Mouse (Mus musculus) intestine, embryonic 15.5 days (tissue): ENCODE measurements around the gene Pnpla8. TPM values are rescaled to one million over a fixed set of nuclear protein-coding genes. Genes with fewer than 3 reads are reported as not detected.

Experiments
- ATAC-seq: fragments of 200-750 bp; cut with Nextera tagmentation; 2 replicates; pipeline ENCODE4 v1.8.0; 2017; ENCODE audit warnings: moderate TSS enrichment, moderate library complexity
- H3K27ac ChIP-seq: fragments of 300-500 bp; sonication (generic); 2 replicates; pipeline ENCODE4 v1.5.1; 2015; ENCODE audit warnings: mild to moderate bottlenecking, inconsistent platforms
- H3K27me3 ChIP-seq: fragments of 300-500 bp; sonication (generic); replicated peaks from 2 replicates; pipeline ENCODE4 v1.6.1; 2015; ENCODE audit warnings: inconsistent platforms
- H3K36me3 ChIP-seq: fragments of 300-500 bp; sonication (generic); 2 replicates; pipeline ENCODE4 v1.6.1; 2015; ENCODE audit warnings: inconsistent platforms
- H3K4me1 ChIP-seq: fragments of 300-500 bp; sonication (generic); replicated peaks from 2 replicates; pipeline ENCODE4 v1.6.1; 2015; ENCODE audit warnings: inconsistent platforms
- H3K4me2 ChIP-seq: fragments of 300-500 bp; sonication (generic); replicated peaks from 2 replicates; pipeline ENCODE4 v1.6.1; 2015; ENCODE audit warnings: mild to moderate bottlenecking, inconsistent platforms
- H3K4me3 ChIP-seq: fragments of 300-500 bp; sonication (generic); replicated peaks from 2 replicates; pipeline ENCODE4 v1.5.1; 2015; ENCODE audit warnings: inconsistent platforms
- H3K9ac ChIP-seq: fragments of 300-500 bp; sonication (generic); 2 replicates; pipeline ENCODE4 v1.6.1; 2015; ENCODE audit warnings: inconsistent platforms
- H3K9me3 ChIP-seq: fragments of 300-500 bp; sonication (generic); 2 replicates; pipeline ENCODE4 v1.6.1; 2016; ENCODE audit warnings: inconsistent platforms
- WGBS: fragments of 180-500 bp; shearing (Covaris S2); methylation state at CpG from one replicate; pipeline ENCODE4 v1.1.7; 2015; 5-methylcytosine and 5-hydroxymethylcytosine counted together
- polyA plus RNA-seq: library from polyadenylated mRNA; unstranded; fragments of >200 nt; fragmentation: Nextera tagmentation; extraction: Ambion mirVana; gene quantifications from 2 replicates; pipeline ENCODE4 v1.2.1, GENCODE M21; 2015

The Pnpla8 gene
- polyA plus RNA-seq, 1 experiment from 2014 or later: 57.5 TPM

DNA sequence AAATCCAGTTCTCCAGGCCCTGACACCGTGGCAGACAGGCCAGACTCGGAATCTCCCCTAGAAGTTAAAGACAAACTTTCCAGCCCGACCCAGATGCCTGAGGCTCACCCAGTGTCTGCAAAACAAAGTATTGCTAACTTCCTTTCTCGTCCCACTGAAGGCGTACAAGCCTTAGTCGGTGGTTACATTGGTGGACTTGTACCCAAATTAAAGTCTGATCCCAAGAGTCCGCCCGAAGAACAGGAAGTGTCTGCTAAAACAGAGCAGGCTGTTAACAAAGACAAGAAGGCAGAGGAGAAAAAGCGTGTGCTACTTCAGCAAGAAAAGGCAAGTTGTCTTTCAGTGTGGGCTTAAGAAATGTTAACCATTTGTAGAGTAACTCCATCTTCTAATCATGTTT lies 62.2 kb downstream of the Pnpla8 start:
- 50% methylated on average over 9 of the region's 9 CpGs for WGBS
- ATAC-seq: no peak
- Histone ChIP-seq H3K4me3 (no peak overlapping the region), H3K27me3 (no peaks in the 10 kb centered on the region), H3K36me3 (no peaks in the 10 kb centered on the region), H3K9ac (no peak overlapping the region), H3K4me2 (no peak overlapping the region), H3K4me1 (no peaks in the 10 kb centered on the region), H3K9me3 (no peaks in the 10 kb centered on the region), H3K27ac (no peak overlapping the region)

- no peak for ATAC-seq
- Histone ChIP-seq H3K4me3 (no peak overlapping the region), H3K27ac (no peak overlapping the region), H3K36me3 (peaks cover 3% of the 10 kb centered on the region; the same call in 1 of the 2 replicates), H3K4me1 (no peaks in the 10 kb centered on the region), H3K27me3 (no peaks in the 10 kb centered on the region), H3K4me2 (no peak overlapping the region), H3K9me3 (no peaks in the 10 kb centered on the region), H3K9ac (no peak overlapping the region)
- WGBS: 89% methylated on average over 8 of the region's 8 CpGs
These were observed 65.8 kb downstream of the Pnpla8 start for GRCm38 (mm10) chr12:44286992-44287391.

DNA sequence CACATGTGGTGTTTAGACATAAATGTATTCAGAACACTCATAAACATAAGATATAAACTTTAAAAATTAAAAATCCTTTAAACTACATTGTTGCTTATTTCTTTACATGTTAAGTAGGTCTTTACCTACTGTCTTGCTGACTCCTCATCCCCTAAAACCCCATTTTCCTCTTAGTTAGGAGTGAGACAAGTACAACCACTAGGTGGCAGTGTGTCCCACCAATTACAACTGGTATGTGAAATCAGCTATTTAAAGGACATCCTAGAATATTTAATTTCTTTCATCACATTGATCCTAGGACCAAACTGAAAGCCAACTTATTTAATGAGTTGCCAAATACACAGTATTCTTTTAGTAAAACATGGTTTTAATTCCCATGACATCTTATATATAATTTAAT lies 71.1 kb downstream of the Pnpla8 start:
- no peaks in the 10 kb centered on the region for H3K9me3 ChIP-seq
- H3K4me1 ChIP-seq: no peaks in the 10 kb centered on the region
- ATAC-seq: 0 out of 2 replicates have a peak, but pooled peaks have one; percentile 51
- peaks cover 3% of the 10 kb centered on the region; the same call in 1 of the 2 replicates for H3K36me3 ChIP-seq
- no peak overlapping the region for H3K9ac ChIP-seq
- H3K4me3 ChIP-seq: no peak overlapping the region
- H3K27ac ChIP-seq: no peak overlapping the region
- H3K4me2 ChIP-seq: no peak overlapping the region
- H3K27me3 ChIP-seq: no peaks in the 10 kb centered on the region

- Histone ChIP-seq H3K27me3 (no peaks in the 10 kb centered on the region), H3K36me3 (no peaks in the 10 kb centered on the region), H3K9me3 (no peaks in the 10 kb centered on the region), H3K4me3 (no peak overlapping the region), H3K4me1 (no peaks in the 10 kb centered on the region), H3K4me2 (no peak overlapping the region), H3K9ac (no peak overlapping the region), H3K27ac (no peak overlapping the region)
- ATAC-seq: no peak
These were observed 79.6 kb downstream of the Pnpla8 start for GRCm38 (mm10) chr12:44300793-44301192.

DNA sequence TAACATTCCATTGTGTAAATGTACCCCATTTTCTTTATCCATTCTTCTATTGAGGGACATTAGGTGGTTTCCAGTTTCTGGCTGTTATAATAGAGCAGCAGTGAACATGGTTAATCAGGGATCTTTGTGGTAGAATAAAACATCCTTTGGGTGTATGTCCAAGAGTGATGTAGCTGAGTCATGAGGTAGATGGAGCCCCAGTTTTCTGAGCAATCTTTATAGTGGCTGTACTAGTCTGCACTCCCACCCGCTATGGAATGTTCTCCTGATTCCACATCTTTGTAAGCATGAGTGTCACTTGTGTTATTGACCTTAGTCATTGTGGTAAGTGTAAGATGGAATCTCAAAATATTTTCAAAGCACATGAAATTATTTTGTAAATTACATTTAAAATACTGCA lies 82.8 kb downstream of the Pnpla8 start:
- H3K4me3 ChIP-seq: no peak overlapping the region
- H3K4me2 ChIP-seq: no peak overlapping the region
- no peak overlapping the region for H3K27ac ChIP-seq
- no peaks in the 10 kb centered on the region for H3K27me3 ChIP-seq
- no peak overlapping the region for H3K9ac ChIP-seq
- no peaks in the 10 kb centered on the region for H3K4me1 ChIP-seq
- H3K9me3 ChIP-seq: no peaks in the 10 kb centered on the region
- no peaks in the 10 kb centered on the region for H3K36me3 ChIP-seq
- WGBS: 100% methylated on average over 1 of the region's 1 CpGs
- no peak for ATAC-seq

DNA sequence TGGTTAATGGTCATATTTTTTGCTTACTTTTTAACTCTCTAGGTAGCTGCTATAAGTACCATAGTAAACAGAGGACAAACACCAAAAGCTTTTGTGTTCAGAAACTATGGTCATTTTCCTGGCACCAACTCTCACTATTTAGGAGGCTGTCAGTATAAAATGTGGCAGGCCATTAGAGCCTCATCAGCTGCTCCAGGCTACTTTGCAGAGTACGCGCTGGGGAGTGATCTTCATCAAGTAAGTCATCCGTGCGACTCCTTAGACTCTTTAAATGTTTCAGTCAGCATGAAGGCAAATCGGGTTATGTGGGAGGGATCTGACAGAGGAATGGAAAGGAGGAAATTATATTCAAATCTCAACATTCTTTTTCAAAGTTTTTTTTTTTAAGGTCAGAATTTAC lies 83.7 kb downstream of the Pnpla8 start:
- Histone ChIP-seq H3K9me3 (no peaks in the 10 kb centered on the region), H3K27ac (no peak overlapping the region), H3K9ac (no peak overlapping the region), H3K4me1 (no peaks in the 10 kb centered on the region), H3K27me3 (no peaks in the 10 kb centered on the region), H3K4me2 (no peak overlapping the region), H3K4me3 (no peak overlapping the region), H3K36me3 (no peaks in the 10 kb centered on the region)
- ATAC-seq: no peak
- WGBS: 72% methylated on average over 5 of the region's 5 CpGs

GRCm38 (mm10) chr12:44308221-44308620 lies 87.1 kb downstream of the Pnpla8 start:
- no peaks in the 10 kb centered on the region for H3K4me1 ChIP-seq
- no peak overlapping the region for H3K4me3 ChIP-seq
- no peak for ATAC-seq
- no peak overlapping the region for H3K27ac ChIP-seq
- no peak overlapping the region for H3K9ac ChIP-seq
- H3K4me2 ChIP-seq: no peak overlapping the region
- no peaks in the 10 kb centered on the region for H3K9me3 ChIP-seq
- WGBS: 93% methylated on average over 3 of the region's 3 CpGs
- H3K27me3 ChIP-seq: no peaks in the 10 kb centered on the region
- H3K36me3 ChIP-seq: no peaks in the 10 kb centered on the region

GRCm38 (mm10) chr12:44315212-44315611 lies 94.0 kb downstream of the Pnpla8 start:
- no peak overlapping the region for H3K27ac ChIP-seq
- 0 out of 2 replicates have a peak, but pooled peaks cover 2% of the 10 kb centered on the region for H3K36me3 ChIP-seq
- 86% methylated on average over 2 of the region's 2 CpGs for WGBS
- H3K4me3 ChIP-seq: no peak overlapping the region
- no peak overlapping the region for H3K9ac ChIP-seq
- H3K27me3 ChIP-seq: no peaks in the 10 kb centered on the region
- H3K4me1 ChIP-seq: no peaks in the 10 kb centered on the region
- no peak overlapping the region for H3K4me2 ChIP-seq
- H3K9me3 ChIP-seq: no peaks in the 10 kb centered on the region
- no peak for ATAC-seq

GRCm38 (mm10) chr12:44325091-44325490 lies 103.9 kb downstream of the Pnpla8 start:
- Histone ChIP-seq H3K27ac (no peak overlapping the region), H3K4me2 (no peak overlapping the region), H3K9ac (no peak overlapping the region), H3K36me3 (no peaks in the 10 kb centered on the region), H3K9me3 (no peaks in the 10 kb centered on the region), H3K4me1 (peaks cover 8% of the 10 kb centered on the region), H3K27me3 (peaks cover 8% of the 10 kb centered on the region), H3K4me3 (no peak overlapping the region)
- no peak for ATAC-seq

DNA sequence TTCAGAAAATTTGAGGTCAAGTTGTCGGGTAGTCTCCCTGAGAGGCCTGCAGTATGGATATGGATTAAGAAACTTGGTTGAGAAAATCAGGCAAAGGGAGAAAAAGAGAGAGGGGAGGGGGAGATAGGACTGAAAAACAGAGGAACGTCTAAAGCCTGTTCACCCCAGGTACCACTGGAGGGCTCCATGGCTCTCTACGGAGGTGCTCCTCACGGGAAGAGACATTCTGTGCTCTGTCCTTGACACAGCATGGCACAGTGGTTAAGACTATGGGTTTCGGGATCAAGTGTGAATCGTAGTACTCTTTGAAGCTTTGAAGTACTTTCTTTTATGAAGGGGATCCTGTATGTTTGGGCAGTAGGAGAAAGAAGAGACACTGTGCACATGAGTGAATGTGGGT lies 106.3 kb downstream of the Pnpla8 start:
- Histone ChIP-seq H3K4me3 (no peak overlapping the region), H3K27me3 (peaks cover 13% of the 10 kb centered on the region), H3K9ac (no peak overlapping the region), H3K4me2 (no peak overlapping the region), H3K4me1 (peaks cover 12% of the 10 kb centered on the region), H3K36me3 (no peaks in the 10 kb centered on the region), H3K9me3 (no peaks in the 10 kb centered on the region), H3K27ac (no peak overlapping the region)
- WGBS: 40% methylated on average over 6 of the region's 6 CpGs
- ATAC-seq: no peak

DNA sequence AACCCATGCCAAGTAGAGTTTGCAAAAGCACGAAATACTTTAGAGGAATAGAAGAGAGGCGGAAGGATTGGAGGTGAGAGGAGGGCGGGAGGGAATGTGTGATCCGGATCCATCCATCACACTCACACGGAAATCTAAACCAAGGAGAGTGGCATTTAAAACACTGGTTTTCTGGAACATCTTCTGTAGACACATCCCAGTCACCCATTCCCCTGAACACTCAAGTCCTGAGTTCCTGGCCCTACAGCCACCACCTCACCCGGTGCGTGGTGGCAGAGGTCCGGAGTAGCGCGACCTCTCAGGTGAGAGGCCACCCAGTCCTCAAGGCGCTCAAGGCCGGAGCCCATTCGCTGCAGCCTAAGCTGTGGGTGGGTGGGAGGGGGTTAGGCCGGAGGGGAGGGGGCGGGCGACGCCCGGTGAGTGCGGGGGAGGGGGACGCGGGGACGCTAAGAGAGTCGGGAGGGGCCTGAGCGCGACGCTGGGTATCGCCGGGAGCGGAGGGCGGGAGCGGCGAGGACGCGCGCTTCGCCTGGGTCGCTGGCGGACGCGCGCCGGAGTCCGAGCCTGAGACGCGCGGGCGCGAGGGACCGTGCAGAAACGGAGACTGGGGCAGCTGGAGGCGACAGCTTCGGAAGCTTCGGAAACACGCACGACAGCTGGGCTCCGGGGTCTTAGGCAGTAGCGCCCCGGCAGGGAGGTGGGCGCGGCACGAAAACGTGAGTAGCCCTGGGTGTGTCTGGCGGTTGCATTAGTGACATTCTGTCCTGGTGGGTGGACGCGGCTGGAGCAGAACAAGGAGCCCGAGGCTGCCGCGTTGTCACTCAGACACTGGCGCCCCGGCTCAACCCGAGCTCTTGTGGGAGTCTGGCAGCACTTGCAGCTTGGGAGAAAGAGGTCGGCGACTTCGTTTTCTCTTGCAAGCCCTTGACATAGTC lies 107.5 kb downstream of the Pnpla8 start, which contains the start of gene Nrcam:
TSS of gene Nrcam (plus strand) at position 505 of the 935 bp plus-strand sequence.
- H3K9me3 ChIP-seq: no peaks in the 10 kb centered on the region
- peak; percentile 84 for ATAC-seq
- peak within 1 kb of the TSS; percentile 55 for H3K4me3 ChIP-seq
- peaks cover 12% of the 10 kb centered on the region for H3K4me1 ChIP-seq
- H3K27me3 ChIP-seq: peaks cover 13% of the 10 kb centered on the region
- H3K27ac ChIP-seq: no peak within 1 kb of the TSS
- no peaks in the 10 kb centered on the region for H3K36me3 ChIP-seq
- WGBS: 3% methylated on average over 71 of the region's 74 CpGs
- peak within 1 kb of the TSS; percentile 96 for H3K4me2 ChIP-seq
- peak within 1 kb of the TSS; percentile 39 for H3K9ac ChIP-seq

DNA sequence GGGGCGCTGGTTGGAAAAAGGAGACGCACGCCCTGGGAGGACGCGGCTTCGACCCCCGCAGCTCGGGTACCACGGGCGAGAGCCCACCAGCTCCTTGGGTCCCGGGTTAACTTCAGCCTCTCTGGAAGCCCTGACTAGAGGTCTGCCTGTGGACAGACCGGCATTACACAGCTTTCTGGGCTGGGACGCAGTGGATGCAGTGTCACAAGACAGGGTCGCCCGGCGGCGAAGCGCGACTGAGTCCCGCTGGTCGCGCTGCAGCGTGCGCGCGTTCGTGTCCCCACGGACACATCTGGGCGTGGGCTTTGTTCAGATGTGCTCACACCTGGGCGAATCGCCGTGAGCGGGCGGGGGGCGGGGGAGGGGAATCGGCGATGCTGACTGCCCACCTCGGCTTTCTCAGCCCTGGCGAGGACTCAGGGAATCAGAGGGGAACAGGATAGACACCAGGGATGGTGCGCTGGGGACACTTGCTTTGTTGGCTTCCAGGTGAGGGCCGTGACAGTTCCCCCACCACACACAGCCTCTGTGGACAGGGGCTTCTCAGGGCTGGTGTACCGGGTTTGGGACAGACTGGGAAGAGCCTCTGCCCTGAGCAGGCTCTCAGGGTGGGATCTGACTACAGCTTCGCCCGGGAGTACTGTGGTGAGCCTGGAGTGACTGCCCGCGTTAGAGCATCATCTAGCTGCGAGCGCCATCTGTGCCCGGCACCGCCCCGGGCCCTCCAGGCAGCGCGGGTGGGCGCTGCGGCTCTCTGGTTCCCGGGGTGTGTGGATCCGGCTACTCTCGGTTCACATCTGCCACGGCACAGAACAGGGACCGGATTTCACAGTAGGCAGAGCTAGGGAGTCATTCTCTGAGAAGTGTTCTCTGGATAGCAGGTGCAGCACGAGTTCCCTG lies 108.4 kb downstream of the Pnpla8 start:
- no peaks in the 10 kb centered on the region for H3K9me3 ChIP-seq
- H3K4me1 ChIP-seq: peaks cover 12% of the 10 kb centered on the region
- peak; percentile 60 for ATAC-seq
- under 1% methylated on average over 61 of the region's 61 CpGs for whole genome bisulfite sequencing
- no peak overlapping the region for H3K27ac ChIP-seq
- no peaks in the 10 kb centered on the region for H3K36me3 ChIP-seq
- peak overlapping the region; percentile 39 for H3K9ac ChIP-seq
- H3K4me2 ChIP-seq: peak overlapping the region; percentile 96
- H3K27me3 ChIP-seq: peaks cover 13% of the 10 kb centered on the region
- peak overlapping the region; percentile 55 for H3K4me3 ChIP-seq
